Mouse (Mus musculus) bone marrow macrophage, adult 2 months (primary cell): ENCODE results near the gene Klf15.

Experiments used
- CTCF ChIP-seq: IDR thresholded peaks from 2 replicates; pipeline ENCODE4 v1.5.1; 2012; ENCODE audit warnings: low read depth, mild to moderate bottlenecking, low read length, moderate library complexity
- POLR2A ChIP-seq: IDR thresholded peaks from 2 replicates; pipeline ENCODE4 v1.6.1; 2012; ENCODE audit warnings: mild to moderate bottlenecking, low read depth, low read length, borderline replicate concordance

GRCm38 (mm10) chr6:90426003-90426402 is 36.4 kb upstream of the Klf15 start:
- TF ChIP-seq CTCF (no peak), POLR2A (no peak)
